Mouse (Mus musculus): ENCODE data around the gene Rabgap1l.

Gene Rabgap1l

GRCm38 (mm10) chr1:160792686-160793355, at the start of gene Rabgap1l:
TSS of gene Rabgap1l (minus strand) at chr1:160793211.
- CTCF ChIA-PET = interaction anchor here in 2 of 4 experiments (1.0 to 1.2 kb wide), 3 partner anchors 35 to 130 kb away, joined by 3 to 4 read pairs (median 3); no protein-coding TSS in a partner anchor
- POLR2A ChIA-PET = interaction anchor here in 3 of 4 experiments (0.5 to 1.8 kb wide), 10 partner anchors 13 to 481 kb away, joined by 3 to 12 read pairs (median 5); partner anchors contain the start of genes Zbtb37 (in 2 of the 3), Prdx6 (in 1 of the 3) and Rc3h1 (in 1 of the 3)

GRCm38 (mm10) chr1:160842567-160842966, 49.6 kb upstream of the Rabgap1l start:
- CTCF ChIA-PET = interaction anchor here in 2 of 4 experiments (1.0 to 2.3 kb wide), 4 partner anchors 12 to 353 kb away, joined by 3 to 8 read pairs (median 4); no protein-coding TSS in a partner anchor
- POLR2A ChIA-PET = interaction anchor here in 3 of 4 experiments (0.6 to 1.3 kb wide), 5 partner anchors 13 to 192 kb away, joined by 3 to 4 read pairs (median 3); partner anchors contain the start of genes Rc3h1 (in 2 of the 3) and Zbtb37 (in 1 of the 3)

GRCm38 (mm10) chr1:160840618-160841017, 47.6 kb upstream of the Rabgap1l start:
- POLR2A ChIA-PET = interaction anchor here in 2 of 4 experiments (0.6 to 1.8 kb wide), 4 partner anchors 36 to 359 kb away, joined by 3 to 6 read pairs (median 4); partner anchors contain the start of gene Rc3h1 (in 1 of the 2)
- CTCF ChIA-PET = no interaction called here

GRCm38 (mm10) chr1:160839095-160839494, 46.1 kb upstream of the Rabgap1l start:
- ChIA-PET POLR2A (interaction anchor here in 1 of 4 experiments (1.8 kb wide), 1 partner anchor 67 kb away, joined by 4 read pairs; the partner anchor contains the start of gene Rc3h1), CTCF (interaction anchor here in 2 of 4 experiments (0.6 kb wide), 2 partner anchors 36 to 97 kb away, joined by 3 read pairs; no protein-coding TSS in a partner anchor)

- ChIA-PET POLR2A (interaction anchor here in 1 of 4 experiments (1.1 kb wide), 1 partner anchor 200 kb away, joined by 4 read pairs; the partner anchor contains the start of gene Zbtb37), CTCF (no interaction called here)
Measured at GRCm38 (mm10) chr1:160834446-160834845, 41.4 kb upstream of the Rabgap1l start.

- CTCF ChIA-PET = no interaction called here
- POLR2A ChIA-PET = interaction anchor here in 1 of 4 experiments (1.0 kb wide), 2 partner anchors 14 to 23 kb away, joined by 3 read pairs; no protein-coding TSS in a partner anchor
Measured at GRCm38 (mm10) chr1:160832267-160833021, 39.4 kb upstream of the Rabgap1l start.

- CTCF ChIA-PET = interaction anchor here in 1 of 4 experiments (0.8 kb wide), 1 partner anchor 13 kb away, joined by 4 read pairs; no protein-coding TSS in a partner anchor
- POLR2A ChIA-PET = interaction anchor here in 2 of 4 experiments (0.5 kb wide), 2 partner anchors 29 to 360 kb away, joined by 3 read pairs; no protein-coding TSS in a partner anchor
Measured at GRCm38 (mm10) chr1:160830608-160831498, 37.8 kb upstream of the Rabgap1l start.

- ChIA-PET CTCF (interaction anchor here in 1 of 4 experiments (0.7 kb wide), 1 partner anchor 11 kb away, joined by 7 read pairs; no protein-coding TSS in a partner anchor), POLR2A (interaction anchor here in 1 of 4 experiments (1.4 kb wide), 1 partner anchor 13 kb away, joined by 3 read pairs; no protein-coding TSS in a partner anchor)
Measured at GRCm38 (mm10) chr1:160825441-160825856, 32.4 kb upstream of the Rabgap1l start.

- CTCF ChIA-PET = no interaction called here
- POLR2A ChIA-PET = interaction anchor here in 2 of 4 experiments (0.8 to 0.9 kb wide), 2 partner anchors 198 to 300 kb away, joined by 3 to 4 read pairs; no protein-coding TSS in a partner anchor
Measured at GRCm38 (mm10) chr1:160823638-160824037, 30.6 kb upstream of the Rabgap1l start.

GRCm38 (mm10) chr1:160814198-160814597, 21.2 kb upstream of the Rabgap1l start:
- POLR2A ChIA-PET = interaction anchor here in 1 of 4 experiments (0.6 kb wide), 1 partner anchor 15 kb away, joined by 8 read pairs; no protein-coding TSS in a partner anchor
- CTCF ChIA-PET = interaction anchor here in 2 of 4 experiments (0.5 to 1.1 kb wide), 2 partner anchors 11 to 120 kb away, joined by 4 to 7 read pairs; no protein-coding TSS in a partner anchor

- CTCF ChIA-PET = interaction anchor here in 1 of 4 experiments (1.1 kb wide), 1 partner anchor 599 kb away, joined by 3 read pairs; no protein-coding TSS in a partner anchor
- POLR2A ChIA-PET = interaction anchor here in 2 of 4 experiments (1.1 to 1.5 kb wide), 8 partner anchors 14 to 224 kb away, joined by 3 to 5 read pairs (median 4); partner anchors contain the start of genes Zbtb37 (in 2 of the 2) and Rc3h1 (in 1 of the 2)
Measured at GRCm38 (mm10) chr1:160812428-160812827, 19.4 kb upstream of the Rabgap1l start.

- ChIA-PET CTCF (interaction anchor here in 1 of 4 experiments (1.1 kb wide), 1 partner anchor 599 kb away, joined by 3 read pairs; no protein-coding TSS in a partner anchor), POLR2A (interaction anchor here in 1 of 4 experiments (1.1 to 1.5 kb wide), 5 partner anchors 14 to 224 kb away, joined by 3 to 5 read pairs (median 4); partner anchors contain the start of gene Zbtb37)
Measured at GRCm38 (mm10) chr1:160811930-160812329, 18.9 kb upstream of the Rabgap1l start.

- POLR2A ChIA-PET = interaction anchor here in 2 of 4 experiments (0.9 to 1.0 kb wide), 2 partner anchors 13 to 101 kb away, joined by 3 read pairs; partner anchors contain the start of genes Rabgap1l (in 1 of the 2) and Rc3h1 (in 1 of the 2)
- CTCF ChIA-PET = no interaction called here
Measured at GRCm38 (mm10) chr1:160805268-160805667, 12.3 kb upstream of the Rabgap1l start.

GRCm38 (mm10) chr1:160799972-160800371, 7.0 kb upstream of the Rabgap1l start:
- ChIA-PET CTCF (no interaction called here), POLR2A (no interaction called here)

- ChIA-PET POLR2A (interaction anchor here in 1 of 4 experiments (1.0 to 1.3 kb wide), 2 partner anchors 9 to 242 kb away, joined by 3 read pairs; no protein-coding TSS in a partner anchor), CTCF (no interaction called here)
Measured at GRCm38 (mm10) chr1:160795016-160795415, 2.0 kb upstream of the Rabgap1l start.

- CTCF ChIA-PET = interaction anchor here in 2 of 4 experiments (0.5 to 1.2 kb wide), 2 partner anchors 38 to 128 kb away, joined by 3 read pairs; no protein-coding TSS in a partner anchor
- POLR2A ChIA-PET = interaction anchor here in 2 of 4 experiments (0.7 to 1.8 kb wide), 6 partner anchors 8 to 243 kb away, joined by 3 to 12 read pairs (median 4); partner anchors contain the start of gene Zbtb37 (in 2 of the 2)
Measured at GRCm38 (mm10) chr1:160793791-160794757, 1.1 kb upstream of the Rabgap1l start.

Data from embryonic stem cell, embryonic (primary cell).